In the genomic region with DNA sequence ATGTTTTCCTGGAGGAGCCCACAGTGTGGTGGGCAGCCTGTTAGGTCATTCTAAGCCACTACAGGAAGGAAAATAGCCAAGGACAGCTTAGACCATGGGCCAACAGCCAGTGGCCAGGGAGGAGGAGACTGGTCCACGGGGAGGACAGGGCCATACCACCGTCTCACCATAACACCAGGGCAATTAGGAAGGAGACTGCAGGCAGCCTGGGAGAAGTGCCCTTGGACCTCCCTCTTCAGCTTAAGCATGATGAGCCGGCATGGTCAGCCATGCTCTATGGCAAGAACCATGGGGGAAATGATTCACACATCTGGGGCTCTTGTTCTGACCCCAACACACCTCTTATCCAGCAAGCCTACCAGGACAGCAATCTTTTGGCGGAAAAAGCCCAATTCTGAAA, we compare ENCODE assay signal across 8 mouse cellular contexts. TPM values are rescaled to one million over a fixed set of nuclear protein-coding genes. Genes with fewer than 3 reads are reported as not detected.
A peak's percentile ranks its signal among the peaks of the same experiment; 100 is the strongest.
DNase-seq lines count a peak whose midpoint lies in the region; ATAC-seq and TF ChIP-seq lines count a peak whose summit lies in the region.

No protein-coding gene starts in this region.

- no peaks in the 10 kb centered on the region for H3K9me3 ChIP-seq in erythroblast, embryonic 14.5 days (ENCODE audit: control insufficient read depth, low read length)
- no peaks in the 10 kb centered on the region for H3K9me3 ChIP-seq in E14TG2a.4 (ENCODE audit: low read length)
- no peaks in the 10 kb centered on the region for H3K9me3 ChIP-seq in forebrain, embryonic 10.5 days
- no peaks in the 10 kb centered on the region for H3K9me3 ChIP-seq in liver, embryonic 12.5 days (replicated peaks)

- TF ChIP-seq CTCF in E14TG2a.4 (conservative IDR thresholded peaks at IDR 0.05; ENCODE audit: low read length): no peak

- H3K4me2 ChIP-seq in liver, embryonic 12.5 days: peak overlapping the region; percentile 99

- H3K36me3 ChIP-seq in erythroblast, embryonic 14.5 days (ENCODE audit: control insufficient read depth): peaks cover 38% of the 10 kb centered on the region
- H3K36me3 ChIP-seq in E14TG2a.4 (ENCODE audit: insufficient read depth, low read length): peaks cover 34% of the 10 kb centered on the region
- H3K36me3 ChIP-seq in forebrain, embryonic 10.5 days (replicated peaks): peaks cover 25% of the 10 kb centered on the region
- peaks cover 20% of the 10 kb centered on the region for H3K36me3 ChIP-seq in liver, embryonic 12.5 days

- DNase-seq in forebrain, embryonic 10.5 days (ENCODE audit: extremely low spot score, low spot score): no peak
- DNase-seq in adrenal gland, adult 8-10 months: no peak
- no peak for DNase-seq in spleen, adult 12 weeks (ENCODE audit: low spot score)
- DNase-seq in right cerebral cortex, adult 18-20 months: no peak

- WGBS in forebrain, embryonic 10.5 days: 47% methylated on average over 4 of the region's 4 CpGs
- WGBS in liver, embryonic 12.5 days (ENCODE audit: insufficient replicate concordance): 61% methylated on average over 4 of the region's 4 CpGs

- peaks cover 79% of the 10 kb centered on the region for H3K4me1 ChIP-seq in erythroblast, embryonic 14.5 days (ENCODE audit: control insufficient read depth)
- H3K4me1 ChIP-seq in E14TG2a.4 (replicated peaks; ENCODE audit: low read depth, low read length): peaks cover 70% of the 10 kb centered on the region
- peaks cover 53% of the 10 kb centered on the region for H3K4me1 ChIP-seq in forebrain, embryonic 10.5 days
- H3K4me1 ChIP-seq in liver, embryonic 12.5 days: peaks cover 77% of the 10 kb centered on the region

- no peaks in the 10 kb centered on the region for H3K27me3 ChIP-seq in erythroblast, embryonic 14.5 days (ENCODE audit: control insufficient read depth)
- peaks cover 3% of the 10 kb centered on the region; the same call in 1 of the 2 replicates for H3K27me3 ChIP-seq in E14TG2a.4 (ENCODE audit: insufficient read depth, low read length)
- H3K27me3 ChIP-seq in forebrain, embryonic 10.5 days (ENCODE audit: poor library complexity, severe bottlenecking): peaks cover 28% of the 10 kb centered on the region
- H3K27me3 ChIP-seq in liver, embryonic 12.5 days (replicated peaks): peaks cover 2% of the 10 kb centered on the region; the same call in 1 of the 2 replicates

- H3K9ac ChIP-seq in liver, embryonic 12.5 days: peak overlapping the region; percentile 93; the same call in 1 of the 2 replicates

- H3K4me3 ChIP-seq in erythroblast, embryonic 14.5 days (replicated peaks): peak overlapping the region; percentile 79
- peak overlapping the region; percentile 88 for H3K4me3 ChIP-seq in E14TG2a.4 (replicated peaks; ENCODE audit: low read length)
- peak overlapping the region; percentile 98 for H3K4me3 ChIP-seq in forebrain, embryonic 10.5 days
- peak overlapping the region; percentile 85 for H3K4me3 ChIP-seq in liver, embryonic 12.5 days

- H3K27ac ChIP-seq in forebrain, embryonic 10.5 days: peak overlapping the region; percentile 62; the same call in 1 of the 2 replicates
- H3K27ac ChIP-seq in liver, embryonic 12.5 days: no peak overlapping the region

- ATAC-seq in erythroblast, adult 5-6 weeks (replicated peaks; ENCODE audit: low FRiP score, poor library complexity, severe bottlenecking): no peak
- no peak for ATAC-seq in liver, embryonic 12.5 days

RNA-seq across cellular contexts. Expression of gene Shf, which starts 1.8 kb away (rescaled TPM):
- polyA plus RNA-seq in erythroblast, embryonic 14.5 days (2012): 6.6 and 7.5 TPM in 2 replicates
- total RNA-seq in erythroblast, adult 5-6 weeks (2015; ENCODE audit: low replicate concordance): 0.84 TPM in 1 of 2 replicates, not detected in the other
- total RNA-seq in erythroblast, adult 5-6 weeks (2017; ENCODE audit: low replicate concordance): 6.3 and 13.0 TPM in 2 replicates
- polyA plus RNA-seq in forebrain, embryonic 10.5 days (2016; fragmentation: Nextera tagmentation; extraction: Ambion mirVana): 3.3 and 4.6 TPM in 2 replicates
- 2.0 TPM in 2 replicates for polyA plus RNA-seq in liver, embryonic 12.5 days (2016; fragmentation: Nextera tagmentation; extraction: Ambion mirVana)
- 10 to 100 TPM in 2 of 4 experiments, 1 to 10 TPM in 2; 8.1 to 18.5 (median 13.8) TPM for total RNA-seq in adrenal gland, adult 8-10 months (2022)

RNA-seq across cellular contexts. Expression of gene Duox1, which starts 51.7 kb away (rescaled TPM):
- not detected in 2 replicates for polyA plus RNA-seq in erythroblast, embryonic 14.5 days (2012)
- total RNA-seq in erythroblast, adult 5-6 weeks (2015; ENCODE audit: low replicate concordance): not detected in 2 replicates
- 0.14 TPM in 1 of 2 replicates, not detected in the other for total RNA-seq in erythroblast, adult 5-6 weeks (2017; ENCODE audit: low replicate concordance)
- polyA plus RNA-seq in forebrain, embryonic 10.5 days (2016; fragmentation: Nextera tagmentation; extraction: Ambion mirVana): 0.05 TPM in 1 of 2 replicates, not detected in the other
- polyA plus RNA-seq in liver, embryonic 12.5 days (2016; fragmentation: Nextera tagmentation; extraction: Ambion mirVana): not detected in 2 replicates
- total RNA-seq in adrenal gland, adult 8-10 months (2022): under 1 TPM in 2 of 4 experiments, not detected in 2; 0.06 to 0.13 TPM

RNA-seq across cellular contexts. Expression of gene Duoxa1, which starts 53.7 kb away (rescaled TPM):
- not detected in 2 replicates for polyA plus RNA-seq in erythroblast, embryonic 14.5 days (2012)
- 0.77 TPM in 1 of 2 replicates, not detected in the other for total RNA-seq in erythroblast, adult 5-6 weeks (2015; ENCODE audit: low replicate concordance)
- total RNA-seq in erythroblast, adult 5-6 weeks (2017; ENCODE audit: low replicate concordance): not detected in 2 replicates
- polyA plus RNA-seq in forebrain, embryonic 10.5 days (2016; fragmentation: Nextera tagmentation; extraction: Ambion mirVana): not detected in 2 replicates
- not detected in 2 replicates for polyA plus RNA-seq in liver, embryonic 12.5 days (2016; fragmentation: Nextera tagmentation; extraction: Ambion mirVana)
- total RNA-seq in adrenal gland, adult 8-10 months (2022): under 1 TPM; 0.20 to 0.52 (median 0.32) TPM

RNA-seq across cellular contexts. Expression of gene Slc28a2, which starts 59.1 kb away (rescaled TPM):
- not detected in 2 replicates for polyA plus RNA-seq in erythroblast, embryonic 14.5 days (2012)
- total RNA-seq in erythroblast, adult 5-6 weeks (2015; ENCODE audit: low replicate concordance): 12.3 and 16.5 TPM in 2 replicates
- 11.7 and 15.9 TPM in 2 replicates for total RNA-seq in erythroblast, adult 5-6 weeks (2017; ENCODE audit: low replicate concordance)
- polyA plus RNA-seq in forebrain, embryonic 10.5 days (2016; fragmentation: Nextera tagmentation; extraction: Ambion mirVana): not detected in 2 replicates
- 0.31 and 0.35 TPM in 2 replicates for polyA plus RNA-seq in liver, embryonic 12.5 days (2016; fragmentation: Nextera tagmentation; extraction: Ambion mirVana)
- 1 to 10 TPM in 3 of 4 experiments, under 1 TPM in 1; 0.84 to 4.8 (median 2.1) TPM for total RNA-seq in adrenal gland, adult 8-10 months (2022)
